Mouse (Mus musculus) cerebellum, postnatal 4 days (tissue): ENCODE measurements around the gene Chrm3.
A peak's percentile ranks its signal among the peaks of the same experiment; 100 is the strongest.

Experiments used
- DNase-seq, 2 experiments: peaks; one replicate each; pipeline ENCODE4 v3.0.0; 2022; ENCODE audit warnings: low spot score in 2 of 2, mixed read lengths in 1 of 2

Chrm3 gene

DNA sequence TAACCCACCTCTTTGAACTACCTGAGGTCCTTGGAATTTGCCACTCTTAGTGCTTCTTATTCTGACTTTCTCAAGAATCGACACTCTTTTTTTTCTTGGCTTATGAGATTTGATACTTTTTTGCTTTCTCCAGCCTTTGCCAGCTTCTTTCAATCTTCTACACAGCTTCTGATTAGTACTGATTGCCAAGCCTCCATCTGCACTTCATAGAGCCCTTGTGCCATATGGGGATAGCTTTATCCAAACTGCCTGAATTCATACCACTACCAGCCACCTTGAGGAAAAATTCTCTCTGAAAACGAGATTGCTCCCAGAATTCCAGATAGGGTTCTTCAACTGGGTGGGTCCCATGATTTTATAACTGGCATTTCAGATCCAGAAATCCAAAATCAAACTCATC, 368.0 kb downstream of the Chrm3 start:
- DNase-seq = no peak

DNA sequence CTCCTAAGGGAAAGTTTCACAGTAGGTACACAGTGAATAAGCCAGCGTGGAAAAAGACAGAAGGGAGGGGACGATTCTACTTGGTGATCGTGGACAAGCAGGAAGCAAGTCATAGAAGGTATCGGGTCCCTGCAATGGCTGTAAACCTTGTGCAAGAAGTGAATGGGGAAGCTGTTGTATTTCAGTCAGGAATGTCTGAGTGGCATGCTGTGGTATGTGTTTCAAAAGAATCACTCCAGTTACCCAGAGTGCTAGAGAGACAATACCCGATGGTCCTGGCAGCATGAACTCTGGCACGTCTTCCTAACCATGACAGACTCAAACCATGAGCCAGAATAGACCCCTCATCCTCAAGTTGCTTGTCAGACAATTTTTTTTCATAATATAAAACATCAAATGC, 375.0 kb downstream of the Chrm3 start:
- no peak for DNase-seq

DNA sequence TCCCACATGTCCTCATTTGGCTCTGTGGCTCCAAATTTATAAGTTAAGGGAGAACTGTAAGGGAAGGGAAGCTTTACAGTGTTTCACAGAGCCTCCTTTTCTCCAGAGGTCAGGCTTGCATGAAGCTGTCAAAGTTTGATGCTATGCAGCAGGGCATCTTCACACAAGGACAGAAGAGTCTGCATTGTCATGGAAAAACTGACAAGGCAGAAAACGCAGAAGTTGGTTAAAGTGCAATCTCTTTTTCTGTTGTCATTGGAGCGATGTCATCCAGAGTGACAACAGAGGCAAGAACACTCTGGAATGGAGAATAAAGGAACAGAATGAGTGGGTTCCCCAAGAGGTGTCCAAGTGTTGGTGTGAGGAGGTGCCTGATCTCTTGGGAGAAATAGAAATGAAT, 377.4 kb downstream of the Chrm3 start:
- no peak for DNase-seq

DNA sequence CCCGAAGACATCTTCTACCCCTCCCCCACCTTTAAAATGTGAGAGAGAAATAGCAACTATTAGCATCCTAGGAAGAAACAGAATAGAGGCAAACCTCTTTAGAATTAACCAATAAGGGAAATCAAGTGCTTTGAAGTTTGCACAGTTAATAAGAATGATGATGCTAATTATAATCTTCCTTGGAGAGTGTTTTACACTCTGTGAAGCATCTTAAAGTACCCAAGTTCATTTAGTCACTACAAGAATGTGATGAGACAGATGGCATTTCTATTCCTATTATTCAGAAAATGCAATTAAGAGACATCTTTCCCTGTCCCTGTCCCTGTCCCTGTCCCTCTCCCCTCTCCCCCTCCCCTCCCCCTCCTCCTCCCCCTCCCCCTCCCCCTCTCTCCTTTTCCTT, 382.9 kb downstream of the Chrm3 start:
- no peak for DNase-seq

DNA sequence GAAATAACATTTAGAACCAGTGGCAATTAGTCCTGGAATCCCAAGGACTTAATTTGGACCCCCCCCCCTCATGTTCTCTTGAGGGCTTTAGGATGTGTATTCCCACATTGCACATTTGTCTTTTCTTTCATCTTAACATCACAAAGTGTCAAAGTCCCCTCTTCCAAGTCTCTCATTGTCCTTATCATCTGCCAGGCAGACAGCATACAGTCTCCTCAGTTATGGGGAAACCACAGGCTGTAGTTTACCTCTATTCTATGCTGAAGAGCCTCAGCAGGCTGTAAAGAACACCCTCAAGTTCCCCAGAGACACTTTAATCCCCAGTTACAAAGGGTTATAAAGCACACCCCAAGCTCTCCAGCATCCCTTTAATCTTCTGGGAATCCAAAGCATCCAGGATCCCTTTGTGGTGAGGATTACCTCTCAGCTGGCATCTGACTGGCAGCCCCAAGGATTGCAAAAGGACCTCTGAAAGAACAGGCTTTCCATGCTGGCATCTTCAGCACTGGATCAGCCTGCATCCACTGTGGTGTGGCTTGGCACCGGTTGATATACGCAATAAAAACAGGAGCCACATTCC, 386.8 kb downstream of the Chrm3 start:
- no peak for DNase-seq

DNA sequence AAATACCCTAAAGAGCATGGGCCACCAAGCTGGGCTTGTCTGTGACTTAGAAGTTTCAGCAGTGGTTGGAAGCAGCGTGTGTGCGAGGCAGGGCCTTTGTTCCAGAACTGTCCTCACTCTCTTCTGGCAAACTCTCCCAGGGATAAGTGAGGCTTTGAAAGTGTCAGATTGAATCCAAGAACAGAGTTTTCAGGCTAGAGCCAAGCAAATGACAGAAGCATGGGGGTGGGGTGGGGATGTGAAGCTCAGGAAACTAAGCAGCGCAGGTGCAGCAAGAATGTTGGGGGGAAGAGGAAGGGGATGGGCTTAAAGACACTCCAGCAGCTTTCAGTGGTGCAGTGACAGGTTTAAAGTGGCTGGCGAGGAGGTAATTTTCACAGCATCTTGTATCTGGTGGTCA, 388.8 kb downstream of the Chrm3 start:
- DNase-seq = no peak

DNA sequence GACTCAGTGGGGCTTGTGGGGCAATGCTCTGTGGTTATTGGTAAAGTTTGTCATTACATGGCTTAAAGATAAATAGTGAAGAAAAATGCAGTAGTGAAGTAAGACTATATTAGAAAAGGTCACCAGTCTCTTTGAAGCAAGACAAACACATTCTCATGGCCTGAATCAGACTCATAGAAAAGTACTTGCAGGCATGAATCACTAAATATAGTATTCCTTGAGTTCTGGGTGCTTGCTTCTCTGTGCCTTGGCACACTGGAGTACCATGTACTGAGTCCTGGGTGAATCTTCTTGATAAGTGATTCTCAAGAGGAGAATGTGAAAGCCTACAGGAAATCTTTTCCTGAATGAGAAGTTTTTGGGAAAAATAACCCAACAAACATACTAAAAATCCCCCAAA, 408.0 kb downstream of the Chrm3 start:
- no peak for DNase-seq

DNA sequence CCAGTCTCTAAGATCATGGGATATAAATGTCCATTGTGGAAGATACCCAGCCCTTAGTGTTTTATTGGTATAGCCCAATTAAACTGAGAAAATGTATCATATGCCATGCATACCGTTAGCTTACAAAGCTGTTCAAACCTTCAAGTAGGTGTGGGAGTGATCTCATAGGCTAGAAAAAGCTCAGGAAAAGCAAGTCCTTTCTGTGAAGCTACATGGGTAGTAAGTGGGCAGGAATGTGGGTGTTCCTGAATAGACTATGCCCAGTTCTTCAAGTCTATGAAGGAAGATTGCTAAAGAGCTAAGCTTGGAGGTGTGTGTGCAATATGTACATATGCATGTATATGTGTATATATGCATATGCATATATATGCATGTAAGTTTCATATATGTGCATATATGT, 409.3 kb downstream of the Chrm3 start:
- DNase-seq = no peak

DNA sequence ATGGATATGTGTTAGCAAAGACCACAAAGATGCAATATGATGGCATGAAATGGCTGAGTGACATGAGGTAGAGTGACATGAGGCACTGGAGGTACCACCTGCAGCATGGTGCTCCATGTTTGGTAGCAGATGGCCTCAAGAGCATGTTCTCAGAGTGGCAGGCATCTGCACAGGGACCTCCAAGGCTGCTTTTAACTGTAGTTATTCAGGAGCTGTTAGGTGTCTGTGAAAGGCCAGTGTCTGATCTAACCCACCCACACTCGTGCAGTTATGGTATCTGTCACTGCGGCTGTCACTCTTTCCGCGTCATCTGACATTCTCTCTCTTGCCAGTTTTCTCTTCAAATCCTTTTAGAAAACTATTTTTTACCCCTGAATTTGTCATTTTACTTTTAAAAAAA, 411.6 kb downstream of the Chrm3 start:
- no peak for DNase-seq

DNA sequence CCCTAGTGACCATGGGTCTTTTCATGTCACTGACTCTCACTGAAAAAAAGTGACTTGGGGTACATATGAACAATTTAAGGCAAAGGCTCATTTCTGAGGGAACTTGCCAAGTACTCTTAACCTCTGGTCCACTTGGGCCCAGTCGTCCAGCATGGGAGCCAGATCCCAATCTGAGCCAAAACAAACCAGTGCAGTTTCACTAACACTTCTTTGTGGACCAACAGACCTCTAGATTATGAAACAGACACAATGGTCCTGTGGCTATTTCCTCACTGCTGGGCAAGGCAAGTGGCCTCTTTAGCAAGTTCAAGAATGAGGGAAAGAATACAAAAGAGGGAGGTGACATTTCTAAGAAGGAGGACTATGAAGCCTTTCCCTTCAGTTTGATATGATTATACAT, 420.5 kb downstream of the Chrm3 start:
- no peak for DNase-seq

DNA sequence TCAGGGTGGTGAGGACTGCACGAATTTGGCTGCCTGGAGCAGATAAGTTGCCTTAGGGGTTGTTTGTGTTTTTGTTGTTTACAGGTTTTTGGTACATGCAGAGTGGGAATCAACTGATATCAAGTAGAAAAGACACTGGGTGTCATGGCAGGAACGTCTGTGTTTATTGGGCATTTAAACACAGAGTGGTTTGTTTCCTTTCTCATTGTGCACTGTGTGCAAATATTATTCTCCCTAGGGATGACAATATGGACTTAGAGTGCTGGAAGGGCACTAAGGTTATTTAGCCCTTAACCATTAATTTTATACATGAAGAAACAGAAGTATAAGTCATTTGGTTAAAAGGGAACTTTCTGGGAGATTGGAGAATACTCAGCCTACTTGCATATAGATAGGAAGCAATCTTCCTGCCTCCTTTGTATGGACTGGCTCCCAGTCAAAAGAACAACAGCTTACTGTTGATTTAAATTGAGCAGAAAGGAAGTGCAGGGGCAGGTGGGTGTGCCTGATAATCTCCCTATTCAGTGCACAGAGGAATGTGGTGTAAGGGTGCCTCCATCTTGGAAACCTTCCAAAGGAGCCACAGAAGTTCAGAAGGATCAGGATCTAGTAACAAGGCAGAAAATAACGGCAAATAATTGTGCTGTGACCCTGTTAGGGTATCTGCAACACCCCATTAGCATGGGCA, 421.7 kb downstream of the Chrm3 start:
- no peak for DNase-seq

DNA sequence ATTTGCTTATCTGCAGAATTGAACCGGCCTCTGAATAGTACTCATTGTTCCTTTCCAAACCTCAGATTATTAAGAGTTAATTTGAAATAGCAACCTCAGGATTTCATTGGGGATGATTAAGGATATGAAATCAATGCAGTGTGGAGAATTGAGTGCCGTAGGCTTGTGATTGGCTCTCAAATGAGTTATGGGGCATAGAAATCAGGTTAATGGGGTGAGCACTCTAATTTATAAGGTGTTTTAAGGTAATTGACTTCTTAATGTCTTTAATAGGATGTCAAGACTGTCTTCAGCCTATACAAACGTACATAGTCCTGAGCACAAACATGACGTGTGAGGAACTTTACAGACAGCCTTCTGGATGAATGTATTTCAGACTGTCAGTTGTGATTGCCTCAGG, 427.9 kb downstream of the Chrm3 start:
- DNase-seq = no peak

DNA sequence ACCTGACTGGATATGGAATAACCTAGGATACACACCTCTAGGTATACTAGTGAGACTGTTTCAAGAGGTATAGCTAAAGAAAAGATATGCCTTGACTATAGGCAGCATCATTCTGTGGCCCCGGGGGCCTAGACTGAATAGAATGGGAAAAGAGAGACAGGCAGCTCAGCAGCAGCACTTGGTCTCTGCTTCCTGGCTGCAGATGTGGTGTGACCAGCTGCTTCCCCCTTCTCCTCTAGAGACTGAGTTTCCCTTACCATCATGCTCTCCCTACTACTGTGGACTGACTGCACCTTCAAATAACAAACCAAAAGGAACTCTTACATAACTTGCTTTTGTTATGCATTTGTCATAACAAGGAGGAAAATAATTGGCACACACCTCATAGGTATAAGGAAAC, 430.0 kb downstream of the Chrm3 start:
- no peak for DNase-seq

DNA sequence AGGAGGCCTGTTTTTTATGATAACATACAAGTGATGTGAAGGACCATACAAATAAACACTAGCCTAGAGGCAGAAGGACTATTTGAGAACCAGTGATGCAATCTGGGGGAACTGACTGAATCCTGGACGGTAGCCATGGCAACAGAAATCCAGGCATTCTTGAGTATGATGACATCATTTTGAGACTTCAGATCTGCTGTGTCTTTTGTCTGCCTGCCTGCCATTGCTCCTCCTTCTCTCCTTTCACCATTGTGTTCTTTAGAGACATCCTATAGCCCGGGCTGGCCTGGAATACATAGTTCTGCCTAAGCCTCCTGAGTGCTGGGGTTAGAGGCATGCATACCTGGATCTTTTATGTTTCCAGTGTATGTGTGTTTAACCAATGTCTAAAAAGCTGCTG, 430.7 kb downstream of the Chrm3 start:
- peak in 1 of 2 experiments; percentile 1 for DNase-seq

DNA sequence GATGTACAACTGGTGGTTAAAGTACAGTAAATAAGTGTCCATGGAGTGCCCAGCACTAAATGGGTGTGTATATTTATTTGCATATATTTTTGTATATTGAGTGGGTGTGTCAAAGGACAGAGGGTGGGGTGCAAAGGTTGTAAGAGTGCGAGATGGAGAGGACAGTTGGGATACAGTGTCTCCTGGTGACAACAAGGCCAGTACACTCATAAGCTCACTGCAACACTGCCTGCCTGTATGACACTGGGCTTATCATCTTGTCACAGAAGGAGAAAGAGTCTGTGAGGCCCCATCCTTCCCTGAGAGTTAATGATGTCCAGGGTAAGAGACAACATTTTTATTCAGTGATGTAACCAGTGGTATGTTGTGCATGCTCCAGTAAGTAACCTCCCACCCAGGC, 439.5 kb downstream of the Chrm3 start:
- no peak for DNase-seq

DNA sequence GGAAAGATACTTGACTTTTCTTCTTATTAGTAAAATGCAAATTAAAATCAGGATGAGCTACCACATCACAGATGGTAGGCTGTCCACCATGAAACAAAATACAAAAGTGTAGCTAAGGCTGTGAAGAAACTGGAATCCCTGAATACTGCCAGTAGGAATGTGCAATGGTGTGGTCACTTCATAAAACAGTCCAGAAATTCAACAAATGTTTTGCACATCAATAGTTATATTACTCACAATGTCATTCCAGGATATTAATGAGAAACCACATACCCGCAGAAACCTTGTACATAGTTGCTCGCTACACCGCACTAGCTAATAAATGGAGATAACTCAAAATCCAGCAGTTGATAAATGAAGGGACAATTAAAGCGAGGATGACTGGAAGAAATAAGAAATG, 447.9 kb downstream of the Chrm3 start:
- no peak for DNase-seq

DNA sequence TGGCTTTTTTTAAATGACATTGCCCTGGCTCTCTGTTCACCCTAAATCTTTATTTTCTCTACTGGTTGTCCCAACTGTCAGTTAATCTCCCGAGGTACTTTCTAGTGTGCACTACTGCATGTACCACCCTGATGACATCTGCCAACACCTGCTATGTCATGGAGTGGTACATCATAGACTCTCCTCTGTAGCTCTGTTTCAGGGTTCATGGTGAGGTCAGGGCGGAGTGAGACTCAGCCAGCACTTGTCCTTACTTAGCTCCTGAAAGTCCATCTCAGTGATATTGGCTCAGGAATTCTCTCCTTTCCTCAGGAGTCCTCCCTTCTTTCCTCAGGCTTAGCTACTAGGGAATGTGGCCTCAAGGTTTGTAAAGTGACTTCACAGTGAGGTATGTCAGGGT, 451.9 kb downstream of the Chrm3 start:
- DNase-seq = no peak

DNA sequence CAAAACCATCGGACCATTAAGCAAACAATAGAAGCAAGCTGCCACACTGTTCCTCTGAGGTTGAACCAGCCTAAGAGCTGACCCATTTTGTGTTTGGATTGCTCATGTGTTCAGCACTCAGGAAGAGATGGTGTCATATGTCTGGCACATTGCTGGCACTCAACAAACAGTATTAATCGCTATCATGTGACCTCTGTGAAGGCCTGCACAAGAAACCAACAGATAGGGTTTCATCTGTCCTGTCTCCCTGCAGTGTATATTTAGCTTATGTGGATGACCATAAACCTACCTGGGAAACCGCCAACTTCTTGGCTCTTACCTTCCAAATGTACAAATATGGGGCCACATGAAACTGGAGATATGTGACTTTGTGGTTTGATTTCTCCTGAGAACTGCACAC, 453.4 kb downstream of the Chrm3 start:
- DNase-seq = no peak

DNA sequence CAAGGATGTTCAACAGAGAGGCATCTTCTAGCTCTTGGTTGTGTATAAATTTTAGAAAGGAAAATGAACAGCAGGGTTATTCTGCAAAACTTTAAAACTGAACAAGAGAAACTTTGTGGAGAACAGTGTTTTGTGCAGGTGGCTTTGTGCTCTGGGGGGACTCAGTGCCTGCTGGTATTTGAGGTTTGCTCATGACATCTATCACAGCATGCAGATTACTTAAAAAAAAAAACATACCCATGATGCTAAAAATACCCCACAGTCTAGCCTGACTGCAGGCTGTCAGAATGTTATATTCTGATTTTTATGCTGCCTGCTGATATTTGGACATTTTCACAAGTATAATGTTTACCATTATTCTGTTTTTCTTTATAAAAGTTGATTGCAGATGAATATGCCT, 456.2 kb downstream of the Chrm3 start:
- DNase-seq = no peak

DNA sequence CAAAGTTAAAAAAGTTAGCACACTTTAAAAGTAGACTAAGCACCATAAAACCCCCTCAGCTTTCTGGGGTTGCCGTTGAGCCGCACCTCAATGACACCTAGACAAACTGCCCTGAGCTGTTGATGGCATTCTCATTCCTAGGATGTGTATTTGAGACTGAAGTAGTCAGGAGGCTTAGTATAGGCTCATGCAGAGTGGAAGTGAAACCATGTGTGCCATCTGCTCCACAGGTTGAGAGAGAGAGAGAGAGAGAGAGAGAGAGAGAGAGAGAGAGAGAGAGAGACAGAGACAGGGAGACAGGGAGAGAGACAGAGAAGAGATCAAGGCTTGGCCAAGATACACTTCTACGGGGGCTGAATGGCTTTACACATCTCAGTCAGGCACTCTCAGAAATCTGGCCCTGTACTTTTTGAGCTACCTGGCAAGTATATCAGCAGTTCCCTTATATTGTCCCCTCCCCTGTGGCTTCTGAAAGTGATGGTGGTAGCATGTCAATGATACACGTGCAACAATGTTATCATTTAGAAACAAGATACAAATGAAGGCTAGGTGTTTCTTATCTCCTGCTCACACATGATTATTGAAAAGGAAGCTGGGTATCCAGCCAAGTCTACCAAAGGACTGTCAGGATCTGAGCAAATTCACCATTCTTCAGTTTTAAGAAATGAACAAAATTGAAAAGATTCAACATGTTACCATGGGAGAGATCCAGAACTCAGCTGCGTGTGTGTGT, 459.8 kb downstream of the Chrm3 start:
- no peak for DNase-seq

DNA sequence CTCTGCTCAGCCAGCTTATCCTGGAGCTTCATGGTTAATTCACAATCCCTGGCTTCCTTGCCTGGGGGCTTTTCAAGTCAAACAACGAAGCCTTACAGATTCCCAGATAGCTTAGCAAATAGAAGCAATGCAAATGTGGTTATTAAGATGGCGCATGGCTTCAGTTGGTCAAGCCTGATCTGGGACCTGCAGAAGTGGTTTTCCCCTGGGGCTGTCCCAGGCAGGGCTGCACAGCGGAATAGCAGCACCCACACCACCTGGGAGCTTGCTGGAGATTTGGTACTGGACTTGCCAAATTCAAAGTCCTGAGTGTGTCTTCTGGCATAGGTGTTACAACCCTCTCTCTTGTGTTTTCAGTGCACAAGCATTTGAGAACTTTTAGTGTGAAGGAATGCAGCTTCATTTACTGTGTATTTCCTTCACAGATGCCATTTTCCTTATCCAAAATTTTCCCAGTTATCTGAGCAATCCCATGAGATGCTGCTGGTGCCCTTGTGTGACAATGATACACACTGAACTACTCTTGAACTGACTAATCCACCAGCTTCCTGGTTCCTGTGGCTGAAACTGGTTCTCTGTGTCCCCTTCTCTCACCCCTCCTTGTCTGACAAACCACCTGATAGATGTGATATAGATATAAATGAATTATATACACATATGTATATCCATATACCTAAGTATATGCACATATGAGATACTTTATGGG, 461.8 kb downstream of the Chrm3 start:
- DNase-seq = no peak

DNA sequence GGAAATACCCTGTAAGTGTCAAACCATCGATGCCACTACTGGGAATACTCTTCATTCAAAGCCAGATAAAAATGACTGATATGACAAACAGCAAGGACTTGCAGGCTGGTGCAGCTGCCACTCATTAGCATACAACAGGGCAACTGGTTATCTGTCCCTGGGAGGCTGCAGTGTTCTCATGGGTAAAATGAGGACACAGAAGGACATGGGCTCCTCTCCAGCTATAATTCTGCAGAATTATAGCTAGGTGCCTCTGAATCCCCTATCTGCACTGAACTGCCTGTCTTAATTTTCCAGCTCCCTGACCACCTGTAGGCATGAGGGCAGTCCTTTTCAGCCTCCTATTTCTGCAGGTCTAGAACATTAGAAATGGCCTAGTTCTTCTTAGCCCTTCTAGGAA, 463.4 kb downstream of the Chrm3 start:
- no peak for DNase-seq
